Mouse (Mus musculus) spleen, postnatal 36 days (tissue): ENCODE data around the gene Ss18l2.

ENCODE experiments used
- DNase-seq, 2 experiments: peaks; one replicate each; pipeline ENCODE4 v3.0.0; 2022; ENCODE audit warnings: low spot score in 2 of 2, mixed read lengths in 1 of 2

Ss18l2 gene

DNA sequence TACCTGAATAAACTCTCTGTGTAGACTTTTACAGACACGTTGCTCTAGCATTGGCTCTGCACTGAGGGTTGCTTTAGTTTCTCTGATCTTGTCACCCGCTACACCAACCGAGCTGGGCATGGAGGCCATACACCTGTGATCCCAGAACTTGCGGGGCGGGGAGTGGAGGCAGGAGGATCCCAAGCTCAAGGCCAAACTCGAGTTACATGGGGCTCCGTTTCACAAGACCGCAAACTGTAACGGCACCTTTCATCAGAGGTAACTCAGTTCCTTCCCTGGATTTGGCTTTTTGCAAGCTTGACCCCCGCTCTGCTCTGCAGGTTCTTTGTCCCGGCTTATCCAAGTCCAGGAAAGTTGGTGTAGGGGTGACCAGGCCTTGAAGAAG is 5.9 kb upstream of the Ss18l2 start:
- DNase-seq, result no peak

DNA sequence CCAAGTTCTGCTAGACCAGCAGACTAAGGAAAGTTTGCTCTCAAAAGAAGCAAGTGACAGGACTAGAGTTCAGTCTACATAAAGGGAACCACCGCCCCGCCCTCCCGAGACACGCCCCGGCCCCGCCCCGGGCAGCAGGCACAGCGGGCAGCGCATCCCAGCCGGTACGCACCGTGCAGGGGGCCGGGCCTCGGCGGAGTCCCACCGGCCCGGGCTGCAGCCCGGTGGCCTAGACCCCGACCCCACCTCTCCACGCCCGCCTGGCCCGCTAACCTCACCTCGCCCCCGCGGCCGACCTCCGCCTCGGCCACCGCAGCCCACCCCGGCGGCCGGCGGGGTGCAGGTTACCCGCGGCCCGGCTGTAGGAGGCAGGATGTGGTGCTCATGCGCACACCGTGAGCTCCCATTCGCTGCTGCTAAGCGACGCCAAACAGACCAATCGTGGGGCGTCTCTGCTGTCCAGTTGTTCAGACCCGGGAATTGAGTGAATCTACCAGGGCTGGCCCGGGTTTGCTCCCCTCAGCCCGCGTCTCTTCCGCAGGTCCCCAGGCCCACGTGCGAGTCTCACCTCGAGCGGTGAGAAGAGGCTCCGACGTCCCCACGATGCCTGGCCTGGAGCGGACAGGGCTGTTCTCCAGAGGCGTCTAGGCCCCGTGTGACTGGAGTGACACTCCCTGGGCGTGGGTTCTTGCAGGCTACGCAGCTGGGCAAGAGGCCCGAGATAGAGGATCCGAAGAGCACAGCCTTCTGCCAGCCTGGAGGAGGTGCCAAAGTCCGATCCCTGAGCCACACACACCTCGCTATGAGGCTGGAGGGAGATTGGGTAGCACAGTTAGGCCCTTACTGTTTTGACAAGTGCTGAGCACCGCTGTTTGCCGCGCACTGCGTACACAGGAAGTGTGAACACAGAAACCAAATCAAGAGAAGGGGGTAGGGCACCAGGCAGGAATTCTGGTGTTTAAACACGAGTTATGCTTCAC is 5.2 kb upstream of the Ss18l2 start, which contains the start of gene Sec22c:
TSS of gene Sec22c (minus strand) at position 845 of the 980 bp plus-strand sequence.
- DNase-seq, result peak; percentile 90 to 91

DNA sequence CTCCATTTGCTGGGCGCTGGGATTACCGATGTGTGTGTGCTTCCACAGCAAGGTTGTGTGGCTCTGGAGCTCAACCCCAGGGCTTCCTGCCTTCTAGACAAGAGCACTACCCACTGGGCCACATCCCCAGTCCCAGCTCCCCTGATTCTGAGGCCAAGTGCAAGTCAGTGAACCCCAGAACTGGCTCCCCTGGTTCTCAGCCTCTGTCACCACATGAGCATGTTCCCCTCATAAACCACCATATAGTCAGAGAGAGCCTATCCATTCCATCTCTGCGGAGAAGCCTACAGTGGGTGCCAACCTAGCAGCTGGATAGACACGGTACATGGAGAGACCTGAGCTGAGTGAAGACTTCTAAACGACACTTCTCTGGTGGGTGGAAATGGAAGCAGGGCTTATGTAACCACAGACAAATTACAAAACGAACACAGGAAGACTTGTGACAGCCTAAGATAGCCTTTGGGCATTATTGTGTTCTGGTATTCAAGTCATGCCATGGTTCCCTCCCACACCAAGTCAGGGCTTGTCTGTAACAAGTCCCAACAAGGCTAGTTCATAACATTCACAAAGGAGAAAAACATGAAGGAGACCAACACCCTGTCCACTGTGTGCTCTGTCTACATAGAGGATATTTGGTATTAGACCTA is 4.0 kb upstream of the Ss18l2 start:
- no peak for DNase-seq

DNA sequence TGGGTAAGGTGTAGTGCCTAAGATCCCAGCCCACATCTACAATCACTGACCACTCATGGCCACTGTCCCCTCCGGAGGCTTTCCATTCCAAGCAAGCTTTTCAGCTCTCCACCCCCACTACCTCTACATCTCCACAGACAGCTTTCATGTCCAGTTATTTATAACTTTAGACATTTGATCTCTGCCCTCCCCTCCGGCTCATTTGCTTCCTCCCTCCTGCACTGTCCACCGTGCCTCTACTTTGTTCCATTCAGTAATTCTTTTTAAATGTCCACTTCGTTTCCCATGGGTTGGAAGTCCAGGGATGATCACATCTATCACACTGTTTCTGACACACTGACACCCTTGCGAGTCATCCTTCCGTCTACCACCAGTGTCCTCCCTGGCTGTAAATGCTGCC is 2.3 kb upstream of the Ss18l2 start:
- no peak for DNase-seq

DNA sequence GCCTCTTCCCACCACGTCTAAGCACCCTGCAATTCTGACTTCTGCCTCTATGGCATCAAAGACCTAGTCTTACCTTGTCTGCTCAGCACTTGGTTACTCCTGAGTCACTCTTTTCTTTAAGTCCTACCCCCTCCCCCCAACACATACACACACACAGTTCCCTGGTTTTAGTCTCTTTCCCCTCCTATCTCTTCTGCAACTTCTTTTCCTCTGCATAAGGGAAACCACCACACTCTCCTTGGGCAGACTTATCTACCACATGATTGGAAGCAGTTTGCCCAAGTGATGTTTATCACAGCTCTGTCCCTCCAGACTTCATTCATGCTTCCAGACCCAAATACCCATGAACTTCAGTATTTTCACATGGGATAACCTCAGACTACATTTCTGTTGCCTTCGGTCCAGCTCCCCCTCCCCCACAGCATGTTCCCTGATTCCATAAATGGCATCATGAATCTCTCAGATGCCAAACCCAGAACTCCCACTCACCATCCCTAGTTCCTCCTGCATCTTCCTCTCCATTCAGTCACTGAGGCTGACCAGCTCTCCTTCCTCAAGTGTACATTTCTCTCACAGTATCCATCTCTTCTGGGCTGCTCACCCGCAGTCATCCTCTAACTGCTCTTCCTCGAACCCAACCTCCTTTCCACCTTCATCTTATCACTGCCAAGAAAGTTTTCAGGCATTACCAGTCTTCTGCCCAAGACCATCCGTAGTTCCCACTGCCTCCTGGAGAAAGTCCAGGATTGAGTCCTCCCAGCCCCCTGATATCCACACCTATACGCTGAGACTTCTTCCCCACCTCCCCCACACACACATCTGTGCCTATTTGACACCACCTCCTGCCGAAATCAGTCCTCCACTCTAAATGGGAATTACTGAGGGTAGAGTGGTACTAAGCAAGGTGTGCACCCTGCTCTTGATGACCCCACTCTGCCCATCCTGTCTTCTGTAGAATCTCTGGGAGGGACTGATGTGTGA is 1.3 kb upstream of the Ss18l2 start:
- no peak for DNase-seq

DNA sequence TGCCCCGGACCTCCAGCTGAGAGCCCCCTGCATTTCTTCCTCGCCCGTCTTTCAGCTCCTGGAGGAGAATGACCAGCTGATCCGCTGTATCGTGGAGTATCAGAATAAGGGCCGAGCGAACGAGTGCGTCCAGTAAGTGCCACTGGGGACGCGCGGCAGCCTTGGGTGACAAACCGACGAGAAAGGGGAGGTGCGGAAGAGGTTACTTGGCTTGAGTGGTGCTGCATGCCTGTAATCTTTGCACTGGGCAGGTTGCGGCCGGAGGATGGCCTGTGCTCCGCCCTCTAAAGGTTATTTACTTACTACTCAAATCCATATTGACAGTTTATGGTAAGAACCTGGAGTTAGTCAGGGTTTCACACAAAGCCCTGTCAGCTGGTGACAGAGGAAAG is 451 bp downstream of the Ss18l2 start:
- peak; percentile 20 to 45 for DNase-seq

DNA sequence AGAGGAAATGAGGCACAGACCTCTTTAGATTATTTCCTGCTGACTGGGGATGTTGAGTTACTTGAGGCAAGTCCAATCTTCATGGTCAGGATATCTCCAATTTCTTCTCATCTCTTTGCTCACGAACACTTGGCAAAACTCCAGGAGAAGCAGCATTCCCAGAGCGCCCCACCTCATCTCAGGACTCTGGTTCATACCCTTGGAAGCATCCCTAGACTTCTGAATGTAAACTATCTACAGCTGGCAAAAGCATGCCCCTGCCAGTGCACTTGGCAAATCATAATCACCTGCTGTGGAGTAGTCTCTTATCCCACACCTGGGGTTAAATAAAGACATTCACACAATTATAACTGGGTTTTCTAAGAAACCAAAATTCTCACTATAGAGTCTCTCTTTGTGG is 6.9 kb downstream of the Ss18l2 start:
- DNase-seq, result no peak

DNA sequence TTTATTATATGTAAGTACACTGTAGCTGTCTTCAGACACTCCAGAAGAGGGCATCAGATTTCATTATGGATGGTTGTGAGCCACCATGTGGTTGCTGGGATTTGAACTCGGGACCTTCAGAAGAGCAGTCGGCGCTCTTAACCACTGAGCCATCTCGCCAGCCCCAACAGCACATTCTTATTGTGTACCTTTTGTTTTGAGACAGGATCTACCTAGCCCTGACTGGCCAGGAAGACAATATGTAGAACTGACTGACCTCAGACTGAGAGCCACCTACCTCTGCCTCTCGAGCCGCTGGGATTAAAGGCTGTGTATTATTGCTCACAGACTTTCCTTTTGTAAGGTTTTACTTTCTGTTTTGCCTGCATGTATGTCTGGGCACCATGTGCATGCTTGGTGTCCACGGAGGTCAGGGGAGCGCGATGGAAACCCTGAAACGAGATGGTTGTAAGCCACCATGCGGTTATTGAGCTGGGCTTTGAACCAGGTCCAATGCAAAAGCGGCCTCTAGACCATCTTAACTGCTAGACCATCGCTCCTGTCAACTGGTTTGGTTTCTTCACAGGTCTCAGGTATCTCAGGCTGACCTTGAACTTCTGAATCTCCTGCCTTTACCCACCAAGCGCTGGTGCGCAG is 8.1 kb downstream of the Ss18l2 start:
- DNase-seq, result no peak

DNA sequence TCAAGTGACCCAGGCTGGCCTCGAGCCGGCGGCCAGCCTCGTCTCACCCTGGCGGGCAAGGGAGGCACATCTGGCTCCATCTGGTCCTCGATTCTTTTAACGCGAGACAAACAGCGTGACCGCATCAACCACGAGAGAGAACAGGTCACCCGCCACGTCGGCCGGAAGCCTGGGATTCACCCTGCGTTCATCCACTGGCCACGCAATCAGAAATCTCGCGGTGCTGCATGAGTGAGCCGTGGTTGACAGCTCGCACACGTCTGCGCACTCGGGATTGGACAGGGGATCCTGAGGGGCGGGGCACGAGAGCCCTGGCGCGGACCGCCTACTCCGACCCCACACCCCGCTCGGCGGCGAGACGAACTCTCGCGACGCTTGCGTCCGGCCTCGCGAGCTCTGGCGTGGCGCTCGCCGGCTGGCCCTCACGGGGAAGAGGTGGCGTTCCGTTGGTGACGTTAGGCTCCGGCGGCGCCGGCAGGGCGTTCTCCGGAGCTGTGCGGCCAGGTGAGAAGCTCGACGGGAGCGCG is 8.7 kb downstream of the Ss18l2 start, which contains the start of gene Nktr:
TSS of gene Nktr (plus strand) at position 378 of the 527 bp plus-strand sequence.
- DNase-seq, result peak; percentile 97 to 98

DNA sequence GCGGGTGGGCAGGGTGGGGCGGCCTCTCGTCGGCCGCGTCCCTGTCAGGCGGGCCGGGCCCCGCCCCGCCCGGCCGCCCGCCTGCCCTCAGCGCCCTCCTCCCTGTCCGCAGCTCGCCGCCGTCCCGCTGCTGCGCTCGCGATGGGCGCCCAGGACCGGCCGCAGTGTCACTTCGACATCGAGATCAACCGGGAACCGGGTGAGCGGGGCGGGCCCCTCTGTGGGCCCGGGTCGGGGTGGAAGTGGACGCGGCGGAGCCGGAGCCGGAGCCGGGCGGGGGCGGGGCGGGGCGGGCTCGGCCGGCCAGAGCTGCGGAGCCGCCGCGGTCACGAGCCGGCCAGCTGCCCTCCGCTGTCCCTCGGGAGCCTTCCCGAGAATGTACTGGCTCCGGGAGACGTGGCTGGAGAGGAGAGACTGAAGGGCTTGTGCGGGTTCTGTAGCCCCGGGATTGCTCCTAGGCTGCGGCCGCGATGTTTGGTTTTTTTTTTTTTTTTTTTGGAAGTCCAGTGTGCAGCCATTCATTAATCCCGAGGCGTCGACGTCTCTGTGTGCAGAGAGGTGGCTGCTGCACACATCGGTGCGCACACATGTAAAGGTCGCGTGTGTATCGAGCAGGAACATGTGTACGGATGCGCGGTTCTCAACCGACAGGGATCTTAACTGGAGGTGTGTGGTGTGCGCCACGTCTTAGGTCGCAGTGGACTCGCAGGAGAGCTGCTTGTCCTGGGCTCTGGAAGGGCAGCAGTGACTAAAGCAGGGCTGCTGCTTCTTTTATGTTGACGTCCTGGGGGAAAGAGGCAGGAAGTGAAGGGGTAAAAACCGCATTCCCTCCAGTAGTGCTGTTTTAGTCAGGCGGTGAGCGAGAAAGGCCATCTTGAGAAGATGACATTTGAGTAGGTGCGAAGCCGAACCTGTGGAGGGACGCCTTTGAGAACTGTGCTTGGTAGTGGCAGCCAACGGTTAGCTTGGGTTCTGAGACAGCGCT is 9.5 kb downstream of the Ss18l2 start:
- peak in 1 of 2 experiments; percentile 6 for DNase-seq

DNA sequence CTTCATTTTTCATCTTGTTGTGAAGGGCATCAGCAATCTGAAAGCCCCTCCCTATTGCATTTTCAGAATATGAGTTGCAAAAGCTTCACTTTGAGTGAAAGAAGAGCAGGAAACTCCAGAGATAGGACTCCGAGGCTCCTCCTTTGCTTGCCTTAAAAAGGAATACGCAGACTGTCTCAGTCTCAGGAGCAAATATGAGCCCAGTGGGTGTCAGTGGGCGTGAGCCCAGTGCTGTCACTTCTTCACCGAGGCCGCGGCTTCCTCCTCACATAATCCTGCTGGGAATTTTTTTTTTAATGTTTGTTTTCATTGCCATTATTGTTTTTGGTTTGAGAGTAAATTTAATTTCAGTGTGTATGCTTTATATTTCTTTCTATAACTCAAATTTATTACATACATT is 30.4 kb downstream of the Ss18l2 start:
- no peak for DNase-seq

DNA sequence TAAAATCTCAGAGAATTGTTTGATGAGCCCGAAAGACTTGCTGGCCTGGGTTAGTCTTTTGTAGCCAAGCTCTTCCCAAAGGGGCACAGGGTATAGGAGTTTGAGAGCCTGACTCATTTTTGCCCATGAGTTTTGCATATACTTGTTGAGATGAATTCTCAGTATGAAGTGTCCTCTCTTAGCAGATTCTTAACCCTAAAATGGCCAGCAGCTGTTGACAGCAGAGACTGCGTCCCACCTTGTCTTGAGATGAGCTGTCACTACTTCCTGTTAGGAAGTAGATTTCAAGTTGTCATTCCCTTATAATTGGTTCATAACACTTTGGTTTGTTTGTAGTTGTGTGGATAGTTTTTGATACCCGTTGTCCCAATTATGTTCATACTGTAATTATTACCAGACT is 31.0 kb downstream of the Ss18l2 start:
- no peak for DNase-seq

DNA sequence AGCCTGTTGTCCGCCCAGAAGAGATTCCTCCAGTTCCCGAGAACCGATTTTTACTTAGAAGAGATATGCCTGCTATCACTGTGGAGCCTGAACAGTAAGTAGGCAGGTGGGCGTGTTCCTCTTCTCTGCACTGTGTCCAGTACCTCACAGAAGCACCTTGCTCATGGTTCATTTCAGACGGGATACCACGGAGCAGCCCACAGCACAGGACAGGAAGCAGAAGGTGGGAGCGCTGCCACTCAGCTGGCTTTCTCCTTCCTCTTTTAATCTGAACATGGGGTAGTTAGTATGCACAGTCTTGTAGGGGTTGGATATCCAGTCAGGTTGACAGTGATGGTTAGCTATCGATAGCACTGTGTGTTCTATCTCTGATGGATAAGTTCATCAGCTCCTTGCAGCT is 33.9 kb downstream of the Ss18l2 start:
- DNase-seq, result no peak

DNA sequence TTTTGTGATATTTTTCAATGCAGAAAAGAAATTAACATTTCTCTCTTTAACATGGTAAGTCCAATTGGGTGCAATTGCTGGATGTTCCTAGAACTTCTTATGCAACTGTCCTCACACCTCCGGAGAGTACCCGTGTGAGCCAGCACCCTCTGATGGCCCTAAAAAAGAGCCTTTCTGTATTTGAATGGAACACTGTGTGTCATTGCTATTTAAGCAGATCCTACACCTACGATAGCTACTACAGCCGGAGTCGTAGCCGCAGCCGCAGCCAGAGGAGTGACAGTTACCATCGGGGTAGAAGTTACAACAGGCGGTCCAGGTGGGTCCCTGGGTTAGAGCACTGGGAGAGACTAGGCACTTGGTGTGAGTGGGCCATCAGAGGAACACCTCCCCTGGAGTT is 42.6 kb downstream of the Ss18l2 start:
- no peak for DNase-seq

DNA sequence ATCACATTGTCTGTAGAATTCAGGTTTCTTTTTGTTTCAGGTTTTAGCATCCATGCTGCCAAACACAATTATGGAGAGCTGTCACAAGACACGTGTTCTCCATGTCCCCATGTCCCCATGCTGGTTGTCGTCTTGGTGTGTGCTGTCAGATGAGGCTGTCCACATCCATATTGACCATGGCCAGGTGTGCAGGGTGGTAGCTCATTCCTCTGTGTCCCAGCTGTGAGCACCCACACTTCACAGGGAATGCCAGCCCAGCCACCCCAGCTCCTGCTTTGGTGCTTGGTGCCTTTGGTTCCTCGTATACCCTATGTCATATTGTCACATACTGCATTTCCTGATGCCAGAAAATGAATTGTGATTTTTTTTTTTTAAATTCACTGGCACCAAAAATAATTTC is 44.5 kb downstream of the Ss18l2 start:
- DNase-seq, result no peak

DNA sequence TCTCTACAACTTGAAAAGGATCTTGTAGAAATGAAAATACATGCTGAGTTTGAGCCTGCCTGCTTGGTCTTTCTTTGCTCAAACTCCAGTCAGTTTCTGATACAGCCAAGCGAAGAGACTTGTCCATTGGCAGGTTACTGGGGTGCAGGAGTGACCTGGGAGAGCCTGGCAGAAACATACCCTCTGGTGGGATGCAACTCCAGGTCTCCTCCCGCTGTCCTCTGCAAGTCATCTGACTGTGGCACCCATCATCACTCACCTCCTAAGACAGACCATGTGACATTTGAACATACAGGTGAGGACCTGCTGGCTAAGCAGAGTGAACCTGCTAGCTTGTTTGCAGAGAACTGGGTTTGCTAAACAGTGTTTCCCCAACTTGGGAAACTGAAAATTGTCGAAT is 46.7 kb downstream of the Ss18l2 start:
- DNase-seq, result no peak

DNA sequence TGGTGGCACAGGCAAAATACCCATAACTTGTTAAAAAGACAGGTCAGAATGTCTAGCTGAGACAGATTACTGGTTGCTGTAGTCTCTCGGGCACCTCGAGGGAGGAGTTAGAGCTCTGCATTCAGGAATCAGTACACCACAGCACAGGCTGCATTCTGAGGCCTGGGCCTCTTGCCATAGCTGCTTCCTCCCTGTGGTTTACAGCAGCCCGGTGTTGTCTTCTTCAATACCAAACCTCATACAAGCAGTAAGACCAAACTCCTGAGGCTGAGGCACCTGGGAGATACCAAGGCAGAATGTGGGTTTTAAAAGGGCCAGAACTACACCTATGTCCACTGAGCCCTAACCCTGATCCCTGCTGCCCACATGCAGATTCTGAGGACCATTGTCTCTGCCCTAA is 47.3 kb downstream of the Ss18l2 start:
- DNase-seq, result no peak

DNA sequence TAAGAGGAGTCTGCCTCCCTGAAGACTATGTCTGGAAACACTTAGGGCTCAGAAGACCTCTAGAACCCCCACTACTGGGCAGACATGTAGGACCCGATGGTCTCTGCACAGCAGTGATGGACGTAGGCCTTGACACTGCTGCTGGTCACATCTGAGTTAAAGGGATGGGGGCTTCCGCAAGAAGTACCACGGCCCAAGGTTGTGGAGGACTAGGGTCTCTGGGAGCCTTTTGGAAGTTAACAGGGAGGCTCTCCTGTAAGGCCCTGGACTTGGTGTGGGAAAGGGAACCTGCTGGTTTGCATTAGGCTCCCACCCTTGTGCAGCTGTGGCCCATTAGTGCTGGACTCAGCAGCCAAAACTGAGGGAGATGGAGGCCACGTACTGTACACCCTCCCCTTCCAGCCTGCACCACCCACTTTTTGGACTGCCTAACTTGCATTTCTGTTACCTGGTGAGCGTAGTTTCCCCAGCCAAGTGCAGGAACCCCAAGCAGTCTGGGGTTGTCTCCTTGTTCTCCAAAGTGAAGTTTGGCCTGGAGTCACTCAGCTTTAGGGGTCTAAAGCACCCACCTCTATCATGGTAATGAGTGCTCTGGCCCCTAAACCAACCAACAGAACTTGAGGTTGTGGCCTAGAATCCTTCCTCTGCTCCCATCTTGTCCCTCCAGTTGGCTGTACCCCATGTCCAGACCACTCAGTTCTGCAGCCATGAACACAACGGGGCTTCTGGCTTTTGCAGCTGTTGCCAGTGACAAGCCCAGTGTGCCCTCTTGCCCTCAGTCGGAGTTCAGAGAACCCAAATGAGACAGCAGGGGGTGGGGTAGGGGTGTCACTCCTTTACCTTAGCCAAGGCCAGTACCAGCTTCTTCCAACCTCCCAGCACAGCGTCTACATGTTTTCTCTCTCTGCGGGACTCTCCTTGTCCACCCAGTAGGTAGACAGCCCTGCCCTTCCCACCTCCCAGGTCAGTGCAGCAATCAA is 48.0 kb downstream of the Ss18l2 start:
- DNase-seq, result no peak
